Mouse (Mus musculus): ENCODE results near the gene Mif4gd.

Mif4gd gene

GRCm38 (mm10) chr11:115587984-115588383, 24.8 kb downstream of the Mif4gd start:
- Histone ChIP-seq H3K4me3 (replicated peaks; ENCODE audit: low read length) (peak overlapping the region; percentile 61), H3K4me1 (replicated peaks; ENCODE audit: low read depth, low read length) (peaks cover 96% of the 10 kb centered on the region), H3K36me3 (ENCODE audit: insufficient read depth, low read length) (peaks cover 99% of the 10 kb centered on the region), H3K9me3 (ENCODE audit: low read length) (no peaks in the 10 kb centered on the region), H3K27me3 (ENCODE audit: insufficient read depth, low read length) (no peaks in the 10 kb centered on the region)
- no peak for TF ChIP-seq POU5F1 (IDR thresholded peaks at IDR 0.05; ENCODE audit: borderline replicate concordance, low read length)

GRCm38 (mm10) chr11:115586403-115586802, 26.4 kb downstream of the Mif4gd start:
- H3K4me1 ChIP-seq (replicated peaks; ENCODE audit: low read depth, low read length) = peaks cover 87% of the 10 kb centered on the region
- TF ChIP-seq NANOG (IDR thresholded peaks at IDR 0.05; ENCODE audit: borderline replicate concordance, low read length) = no peak
- TF ChIP-seq POU5F1 (IDR thresholded peaks at IDR 0.05; ENCODE audit: borderline replicate concordance, low read length) = no peak
- no peak for TF ChIP-seq CTCF (conservative IDR thresholded peaks at IDR 0.05; ENCODE audit: low read length)
- no peak overlapping the region for H3K4me3 ChIP-seq (replicated peaks; ENCODE audit: low read length)
- peaks cover 99% of the 10 kb centered on the region for H3K36me3 ChIP-seq (ENCODE audit: insufficient read depth, low read length)
- H3K27me3 ChIP-seq (ENCODE audit: insufficient read depth, low read length) = no peaks in the 10 kb centered on the region
- H3K9me3 ChIP-seq (ENCODE audit: low read length) = no peaks in the 10 kb centered on the region

- no peaks in the 10 kb centered on the region for H3K27me3 ChIP-seq (ENCODE audit: insufficient read depth, low read length)
- H3K4me3 ChIP-seq (replicated peaks; ENCODE audit: low read length) = no peak overlapping the region
- H3K9me3 ChIP-seq (ENCODE audit: low read length) = no peaks in the 10 kb centered on the region
- TF ChIP-seq CTCF (conservative IDR thresholded peaks at IDR 0.05; ENCODE audit: low read length) (no peak), POU5F1 (IDR thresholded peaks at IDR 0.05; ENCODE audit: borderline replicate concordance, low read length) (no peak), NANOG (IDR thresholded peaks at IDR 0.05; ENCODE audit: borderline replicate concordance, low read length) (no peak)
- peaks cover 99% of the 10 kb centered on the region for H3K36me3 ChIP-seq (ENCODE audit: insufficient read depth, low read length)
- peaks cover 87% of the 10 kb centered on the region for H3K4me1 ChIP-seq (replicated peaks; ENCODE audit: low read depth, low read length)
Measured at GRCm38 (mm10) chr11:115585573-115586100, 27.1 kb downstream of the Mif4gd start.

- H3K27me3 ChIP-seq (ENCODE audit: insufficient read depth, low read length) = no peaks in the 10 kb centered on the region
- no peaks in the 10 kb centered on the region for H3K9me3 ChIP-seq (ENCODE audit: low read length)
- peaks cover 96% of the 10 kb centered on the region for H3K36me3 ChIP-seq (ENCODE audit: insufficient read depth, low read length)
- peaks cover 78% of the 10 kb centered on the region for H3K4me1 ChIP-seq (replicated peaks; ENCODE audit: low read depth, low read length)
- TF ChIP-seq POU5F1 (IDR thresholded peaks at IDR 0.05; ENCODE audit: borderline replicate concordance, low read length) = no peak
- no peak for TF ChIP-seq NANOG (IDR thresholded peaks at IDR 0.05; ENCODE audit: borderline replicate concordance, low read length)
- TF ChIP-seq CTCF (conservative IDR thresholded peaks at IDR 0.05; ENCODE audit: low read length) = no peak
- no peak overlapping the region for H3K4me3 ChIP-seq (replicated peaks; ENCODE audit: low read length)
Measured at GRCm38 (mm10) chr11:115584376-115585073, 28.2 kb downstream of the Mif4gd start.

GRCm38 (mm10) chr11:115582913-115583606, 29.7 kb downstream of the Mif4gd start:
- Histone ChIP-seq H3K27me3 (ENCODE audit: insufficient read depth, low read length) (no peaks in the 10 kb centered on the region), H3K9me3 (ENCODE audit: low read length) (no peaks in the 10 kb centered on the region), H3K4me1 (replicated peaks; ENCODE audit: low read depth, low read length) (peaks cover 72% of the 10 kb centered on the region), H3K4me3 (replicated peaks; ENCODE audit: low read length) (no peak overlapping the region), H3K36me3 (ENCODE audit: insufficient read depth, low read length) (peaks cover 97% of the 10 kb centered on the region)
- TF ChIP-seq NANOG (IDR thresholded peaks at IDR 0.05; ENCODE audit: borderline replicate concordance, low read length) = no peak
- no peak for TF ChIP-seq POU5F1 (IDR thresholded peaks at IDR 0.05; ENCODE audit: borderline replicate concordance, low read length)
- no peak for TF ChIP-seq CTCF (conservative IDR thresholded peaks at IDR 0.05; ENCODE audit: low read length)

- Histone ChIP-seq H3K4me3 (replicated peaks; ENCODE audit: low read length) (no peak overlapping the region), H3K27me3 (ENCODE audit: insufficient read depth, low read length) (no peaks in the 10 kb centered on the region), H3K36me3 (ENCODE audit: insufficient read depth, low read length) (peaks cover 77% of the 10 kb centered on the region), H3K4me1 (replicated peaks; ENCODE audit: low read depth, low read length) (peaks cover 39% of the 10 kb centered on the region), H3K9me3 (ENCODE audit: low read length) (no peaks in the 10 kb centered on the region)
- TF ChIP-seq CTCF (conservative IDR thresholded peaks at IDR 0.05; ENCODE audit: low read length) (no peak), POU5F1 (IDR thresholded peaks at IDR 0.05; ENCODE audit: borderline replicate concordance, low read length) (no peak), NANOG (IDR thresholded peaks at IDR 0.05; ENCODE audit: borderline replicate concordance, low read length) (no peak)
Measured at GRCm38 (mm10) chr11:115579080-115579479, 33.7 kb downstream of the Mif4gd start.

GRCm38 (mm10) chr11:115564961-115565360, 47.8 kb downstream of the Mif4gd start:
- Histone ChIP-seq H3K36me3 (ENCODE audit: insufficient read depth, low read length) (peaks cover 48% of the 10 kb centered on the region), H3K27me3 (ENCODE audit: insufficient read depth, low read length) (no peaks in the 10 kb centered on the region), H3K9me3 (ENCODE audit: low read length) (no peaks in the 10 kb centered on the region), H3K4me1 (replicated peaks; ENCODE audit: low read depth, low read length) (peaks cover 36% of the 10 kb centered on the region), H3K4me3 (replicated peaks; ENCODE audit: low read length) (peak overlapping the region; percentile 93)
- no peak for TF ChIP-seq NANOG (IDR thresholded peaks at IDR 0.05; ENCODE audit: borderline replicate concordance, low read length)
- no peak for TF ChIP-seq POU5F1 (IDR thresholded peaks at IDR 0.05; ENCODE audit: borderline replicate concordance, low read length)
- TF ChIP-seq CTCF (conservative IDR thresholded peaks at IDR 0.05; ENCODE audit: low read length) = no peak

GRCm38 (mm10) chr11:115564064-115564809, 48.5 kb downstream of the Mif4gd start, which contains the start of gene Nup85:
Nup85 (plus strand) TSS chr11:115564434.
- H3K9me3 ChIP-seq (ENCODE audit: low read length) = no peaks in the 10 kb centered on the region
- H3K36me3 ChIP-seq (ENCODE audit: insufficient read depth, low read length) = peaks cover 41% of the 10 kb centered on the region
- H3K4me3 ChIP-seq (replicated peaks; ENCODE audit: low read length) = peak within 1 kb of the TSS; percentile 93
- no peak for TF ChIP-seq CTCF (conservative IDR thresholded peaks at IDR 0.05; ENCODE audit: low read length)
- no peak for TF ChIP-seq NANOG (IDR thresholded peaks at IDR 0.05; ENCODE audit: borderline replicate concordance, low read length)
- TF ChIP-seq POU5F1 (IDR thresholded peaks at IDR 0.05; ENCODE audit: borderline replicate concordance, low read length) = no peak
- peaks cover 29% of the 10 kb centered on the region for H3K4me1 ChIP-seq (replicated peaks; ENCODE audit: low read depth, low read length)
- no peaks in the 10 kb centered on the region for H3K27me3 ChIP-seq (ENCODE audit: insufficient read depth, low read length)
